Mouse (Mus musculus) cortical plate, adult 2 months (tissue): ENCODE data around the gene Cntn6.

ENCODE experiments used
- CTCF ChIP-seq: fragments of 200-500 bp; IDR thresholded peaks from 2 replicates; pipeline ENCODE4 v1.5.1; 2011; ENCODE audit warnings: mild to moderate bottlenecking, control low read depth, low read length; ENCODE audit not compliant: insufficient read depth; ENCODE audit errors: extremely low read depth
- POLR2A ChIP-seq: fragments of 200-500 bp; IDR thresholded peaks from 2 replicates; pipeline ENCODE4 v1.6.1; 2011; ENCODE audit warnings: mild to moderate bottlenecking, low read length, control low read depth; ENCODE audit not compliant: insufficient read depth; ENCODE audit errors: extremely low read depth

DNA sequence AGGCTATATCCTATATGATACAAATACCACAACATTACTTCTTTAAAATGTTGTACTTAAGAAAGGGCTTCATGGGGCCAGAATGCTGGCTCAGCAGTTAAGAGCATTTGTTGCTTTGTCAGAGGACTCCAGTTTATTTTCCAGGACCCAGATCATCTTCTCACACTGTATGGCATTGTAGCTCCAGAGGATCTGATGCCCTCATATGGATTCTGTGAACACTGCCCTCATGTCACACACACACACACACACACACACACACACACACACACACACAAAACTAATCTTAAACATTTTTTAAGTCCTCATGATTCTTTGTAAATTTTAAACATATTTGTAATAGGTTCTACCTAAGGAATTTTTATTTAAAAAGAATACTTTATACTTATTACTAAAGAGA lies 110.3 kb downstream of the Cntn6 start:
- no peak for TF ChIP-seq CTCF
- no peak for TF ChIP-seq POLR2A
